Mouse (Mus musculus): ENCODE results near the gene Helz. TPM values are rescaled to one million over a fixed set of nuclear protein-coding genes. Genes with fewer than 3 reads are reported as not detected.

The Helz gene
- polyA plus RNA-seq, 1 experiment from 2014 or later, result 19.5 TPM

GRCm38 (mm10) chr11:107625746-107626145, 78.0 kb downstream of the Helz start:
- peaks cover 33% of the 10 kb centered on the region for H3K36me3 ChIP-seq
- no peak overlapping the region for H3K9ac ChIP-seq
- H3K4me3 ChIP-seq (replicated peaks), result no peak overlapping the region
- no peaks in the 10 kb centered on the region for H3K27me3 ChIP-seq
- H3K9me3 ChIP-seq (replicated peaks), result no peaks in the 10 kb centered on the region
- no peaks in the 10 kb centered on the region for H3K4me1 ChIP-seq
- 38% methylated on average over 11 of the region's 11 CpGs for WGBS
- no peak overlapping the region for H3K27ac ChIP-seq (replicated peaks)
- no peak for ATAC-seq (ENCODE audit: insufficient number of reproducible peaks, low FRiP score, low TSS enrichment, low read depth)
- no peak overlapping the region for H3K4me2 ChIP-seq (replicated peaks)

- ATAC-seq (ENCODE audit: insufficient number of reproducible peaks, low FRiP score, low TSS enrichment, low read depth), result no peak
- Histone ChIP-seq H3K4me1 (no peaks in the 10 kb centered on the region), H3K4me2 (replicated peaks) (no peak overlapping the region), H3K4me3 (replicated peaks) (no peak overlapping the region), H3K36me3 (peaks cover 34% of the 10 kb centered on the region), H3K9ac (no peak overlapping the region), H3K27ac (replicated peaks) (no peak overlapping the region), H3K9me3 (replicated peaks) (no peaks in the 10 kb centered on the region), H3K27me3 (no peaks in the 10 kb centered on the region)
- WGBS, result 30% methylated on average over 4 of the region's 4 CpGs
Measured at GRCm38 (mm10) chr11:107629504-107629903, 81.8 kb downstream of the Helz start.

GRCm38 (mm10) chr11:107629951-107630350, 82.2 kb downstream of the Helz start:
- Histone ChIP-seq H3K4me3 (replicated peaks) (no peak overlapping the region), H3K27ac (replicated peaks) (no peak overlapping the region), H3K9me3 (replicated peaks) (no peaks in the 10 kb centered on the region), H3K9ac (no peak overlapping the region), H3K4me1 (no peaks in the 10 kb centered on the region), H3K36me3 (peaks cover 32% of the 10 kb centered on the region), H3K4me2 (replicated peaks) (no peak overlapping the region), H3K27me3 (no peaks in the 10 kb centered on the region)
- ATAC-seq (ENCODE audit: insufficient number of reproducible peaks, low FRiP score, low TSS enrichment, low read depth), result no peak
- WGBS, result 86% methylated on average over 8 of the region's 8 CpGs

GRCm38 (mm10) chr11:107631124-107631523, 83.4 kb downstream of the Helz start:
- Histone ChIP-seq H3K9me3 (replicated peaks) (no peaks in the 10 kb centered on the region), H3K36me3 (peaks cover 32% of the 10 kb centered on the region), H3K4me1 (no peaks in the 10 kb centered on the region), H3K27ac (replicated peaks) (no peak overlapping the region), H3K4me2 (replicated peaks) (no peak overlapping the region), H3K4me3 (replicated peaks) (no peak overlapping the region), H3K27me3 (no peaks in the 10 kb centered on the region), H3K9ac (no peak overlapping the region)
- ATAC-seq (ENCODE audit: insufficient number of reproducible peaks, low FRiP score, low TSS enrichment, low read depth), result no peak
- WGBS, result 87% methylated on average over 7 of the region's 7 CpGs

GRCm38 (mm10) chr11:107633563-107634146, 85.9 kb downstream of the Helz start:
- Histone ChIP-seq H3K4me3 (replicated peaks) (no peak overlapping the region), H3K9ac (no peak overlapping the region), H3K27me3 (no peaks in the 10 kb centered on the region), H3K4me2 (replicated peaks) (no peak overlapping the region), H3K4me1 (no peaks in the 10 kb centered on the region), H3K36me3 (peaks cover 39% of the 10 kb centered on the region), H3K9me3 (replicated peaks) (no peaks in the 10 kb centered on the region), H3K27ac (replicated peaks) (no peak overlapping the region)
- ATAC-seq (ENCODE audit: insufficient number of reproducible peaks, low FRiP score, low TSS enrichment, low read depth), result no peak
- 84% methylated on average over 5 of the region's 5 CpGs for WGBS

GRCm38 (mm10) chr11:107638137-107638536, 90.4 kb downstream of the Helz start:
- WGBS, result 76% methylated on average over 5 of the region's 5 CpGs

GRCm38 (mm10) chr11:107639657-107640056, 91.9 kb downstream of the Helz start:
- H3K4me1 ChIP-seq, result no peaks in the 10 kb centered on the region
- no peaks in the 10 kb centered on the region for H3K27me3 ChIP-seq
- WGBS, result 91% methylated on average over 2 of the region's 2 CpGs
- H3K4me2 ChIP-seq (replicated peaks), result no peak overlapping the region
- H3K27ac ChIP-seq (replicated peaks), result no peak overlapping the region
- H3K9ac ChIP-seq, result no peak overlapping the region
- H3K9me3 ChIP-seq (replicated peaks), result no peaks in the 10 kb centered on the region
- H3K36me3 ChIP-seq, result peaks cover 53% of the 10 kb centered on the region
- ATAC-seq (ENCODE audit: insufficient number of reproducible peaks, low FRiP score, low TSS enrichment, low read depth), result no peak
- H3K4me3 ChIP-seq (replicated peaks), result no peak overlapping the region

More at GRCm38 (mm10) chr11:107638137-107638536, 90.4 kb downstream of the Helz start:
- Histone ChIP-seq H3K27ac (replicated peaks) (no peak overlapping the region), H3K9ac (no peak overlapping the region), H3K9me3 (replicated peaks) (no peaks in the 10 kb centered on the region), H3K36me3 (peaks cover 47% of the 10 kb centered on the region), H3K4me3 (replicated peaks) (no peak overlapping the region), H3K4me1 (no peaks in the 10 kb centered on the region), H3K4me2 (replicated peaks) (no peak overlapping the region), H3K27me3 (no peaks in the 10 kb centered on the region)
- ATAC-seq (ENCODE audit: insufficient number of reproducible peaks, low FRiP score, low TSS enrichment, low read depth), result no peak

GRCm38 (mm10) chr11:107644461-107644860, 96.7 kb downstream of the Helz start:
- no peak overlapping the region for H3K9ac ChIP-seq
- no peak overlapping the region for H3K27ac ChIP-seq (replicated peaks)
- peaks cover 60% of the 10 kb centered on the region for H3K36me3 ChIP-seq
- H3K4me2 ChIP-seq (replicated peaks), result no peak overlapping the region
- H3K9me3 ChIP-seq (replicated peaks), result no peaks in the 10 kb centered on the region
- no peak overlapping the region for H3K4me3 ChIP-seq (replicated peaks)
- no peaks in the 10 kb centered on the region for H3K27me3 ChIP-seq
- ATAC-seq (ENCODE audit: insufficient number of reproducible peaks, low FRiP score, low TSS enrichment, low read depth), result no peak
- no peaks in the 10 kb centered on the region for H3K4me1 ChIP-seq
- WGBS, result 90% methylated on average over 4 of the region's 4 CpGs

- H3K4me3 ChIP-seq (replicated peaks), result no peak overlapping the region
- no peak overlapping the region for H3K4me2 ChIP-seq (replicated peaks)
- no peak overlapping the region for H3K9ac ChIP-seq
- ATAC-seq (ENCODE audit: insufficient number of reproducible peaks, low FRiP score, low TSS enrichment, low read depth), result no peak
- 95% methylated on average over 3 of the region's 3 CpGs for WGBS
- no peaks in the 10 kb centered on the region for H3K27me3 ChIP-seq
- H3K36me3 ChIP-seq, result peaks cover 54% of the 10 kb centered on the region
- no peak overlapping the region for H3K27ac ChIP-seq (replicated peaks)
- peaks cover 3% of the 10 kb centered on the region; the same call in 1 of the 2 replicates for H3K4me1 ChIP-seq
- no peaks in the 10 kb centered on the region for H3K9me3 ChIP-seq (replicated peaks)
Measured at GRCm38 (mm10) chr11:107647330-107647729, 99.6 kb downstream of the Helz start.

GRCm38 (mm10) chr11:107648668-107649067, 100.9 kb downstream of the Helz start:
- H3K36me3 ChIP-seq, result peaks cover 50% of the 10 kb centered on the region
- H3K4me3 ChIP-seq (replicated peaks), result no peak overlapping the region
- ATAC-seq (ENCODE audit: insufficient number of reproducible peaks, low FRiP score, low TSS enrichment, low read depth), result no peak
- no peaks in the 10 kb centered on the region for H3K27me3 ChIP-seq
- H3K9ac ChIP-seq, result no peak overlapping the region
- H3K4me1 ChIP-seq, result peaks cover 3% of the 10 kb centered on the region; the same call in 1 of the 2 replicates
- H3K9me3 ChIP-seq (replicated peaks), result no peaks in the 10 kb centered on the region
- 66% methylated on average over 4 of the region's 4 CpGs for WGBS
- no peak overlapping the region for H3K27ac ChIP-seq (replicated peaks)
- H3K4me2 ChIP-seq (replicated peaks), result no peak overlapping the region

- peaks cover 43% of the 10 kb centered on the region for H3K36me3 ChIP-seq
- no peak overlapping the region for H3K9ac ChIP-seq
- H3K9me3 ChIP-seq (replicated peaks), result no peaks in the 10 kb centered on the region
- peaks cover 3% of the 10 kb centered on the region; the same call in 1 of the 2 replicates for H3K4me1 ChIP-seq
- ATAC-seq (ENCODE audit: insufficient number of reproducible peaks, low FRiP score, low TSS enrichment, low read depth), result no peak
- H3K27me3 ChIP-seq, result no peaks in the 10 kb centered on the region
- no peak overlapping the region for H3K4me2 ChIP-seq (replicated peaks)
- no peak overlapping the region for H3K4me3 ChIP-seq (replicated peaks)
- WGBS, result 92% methylated on average over 14 of the region's 14 CpGs
- no peak overlapping the region for H3K27ac ChIP-seq (replicated peaks)
Measured at GRCm38 (mm10) chr11:107649458-107649857, 101.7 kb downstream of the Helz start.

- 68% methylated on average over 6 of the region's 6 CpGs for WGBS
- Histone ChIP-seq H3K9me3 (replicated peaks) (no peaks in the 10 kb centered on the region), H3K9ac (no peak overlapping the region), H3K4me1 (peaks cover 3% of the 10 kb centered on the region; the same call in 1 of the 2 replicates), H3K27ac (replicated peaks) (no peak overlapping the region), H3K4me2 (replicated peaks) (no peak overlapping the region), H3K27me3 (no peaks in the 10 kb centered on the region), H3K4me3 (replicated peaks) (no peak overlapping the region), H3K36me3 (peaks cover 39% of the 10 kb centered on the region)
- no peak for ATAC-seq (ENCODE audit: insufficient number of reproducible peaks, low FRiP score, low TSS enrichment, low read depth)
Measured at GRCm38 (mm10) chr11:107650422-107651051, 102.8 kb downstream of the Helz start.
